Mouse (Mus musculus) layer of hippocampus, adult 9-10 months (tissue): Measurements from ENCODE around the gene Ppp1r15a.
"Not testable (repeated sequence)": the region's sequence is repeated elsewhere in the genome, so short reads cannot be mapped to it uniquely, and the experiment has no call there.

Experiments
- DNase-seq: peaks from one replicate; pipeline ENCODE4 v3.0.0; 2022; ENCODE audit warnings: low spot score

Ppp1r15a gene

GRCm38 (mm10) chr7:45519345-45520120 lies 6.5 kb downstream of the Ppp1r15a start:
- DNase-seq, result no peak

- no peak for DNase-seq
These were observed 7.5 kb downstream of the Ppp1r15a start for GRCm38 (mm10) chr7:45518618-45519017.

GRCm38 (mm10) chr7:45516846-45517245 lies 9.2 kb downstream of the Ppp1r15a start:
- not testable (repeated sequence) for DNase-seq

- no peak for DNase-seq
These were observed 10.6 kb downstream of the Ppp1r15a start for GRCm38 (mm10) chr7:45515436-45515835.

- DNase-seq, result no peak
These were observed 11.7 kb downstream of the Ppp1r15a start for GRCm38 (mm10) chr7:45514411-45514810.

GRCm38 (mm10) chr7:45509912-45510787 lies 15.9 kb downstream of the Ppp1r15a start, which contains the start of gene Nucb1:
TSS of gene Nucb1 (minus strand) at chr7:45510406.
- peak; percentile 78 for DNase-seq

GRCm38 (mm10) chr7:45509181-45509882 lies 16.7 kb downstream of the Ppp1r15a start:
- no peak for DNase-seq

GRCm38 (mm10) chr7:45508561-45508960 lies 17.5 kb downstream of the Ppp1r15a start:
- DNase-seq, result no peak

- no peak for DNase-seq
These were observed 18.5 kb downstream of the Ppp1r15a start for GRCm38 (mm10) chr7:45507583-45507982.

GRCm38 (mm10) chr7:45498427-45498826 lies 27.6 kb downstream of the Ppp1r15a start:
- no peak for DNase-seq

- no peak for DNase-seq
These were observed 31.5 kb downstream of the Ppp1r15a start for GRCm38 (mm10) chr7:45494548-45494947.

GRCm38 (mm10) chr7:45492951-45493350 lies 33.1 kb downstream of the Ppp1r15a start:
- DNase-seq, result no peak

- DNase-seq, result no peak
These were observed 33.7 kb downstream of the Ppp1r15a start for GRCm38 (mm10) chr7:45492225-45492844.

GRCm38 (mm10) chr7:45491264-45491663 lies 34.8 kb downstream of the Ppp1r15a start:
- no peak for DNase-seq

- no peak for DNase-seq
These were observed 35.2 kb downstream of the Ppp1r15a start for GRCm38 (mm10) chr7:45490822-45491221.

- DNase-seq, result no peak
These were observed 36.5 kb downstream of the Ppp1r15a start for GRCm38 (mm10) chr7:45489578-45489977.

GRCm38 (mm10) chr7:45488293-45489204 lies 37.5 kb downstream of the Ppp1r15a start, which contains the start of gene Dhdh:
TSS of gene Dhdh (minus strand) at chr7:45488805.
- no peak for DNase-seq

GRCm38 (mm10) chr7:45487861-45488292 lies 38.2 kb downstream of the Ppp1r15a start:
- no peak for DNase-seq

- DNase-seq, result no peak
These were observed 39.2 kb downstream of the Ppp1r15a start, which contains the start of gene Gm45808 for GRCm38 (mm10) chr7:45486761-45487415. TSS of gene Gm45808 (minus strand) at chr7:45486811.

- DNase-seq, result no peak
These were observed 39.9 kb downstream of the Ppp1r15a start for GRCm38 (mm10) chr7:45486158-45486557.
